Mouse (Mus musculus): Measurements from ENCODE around the gene Galnt14. TPM values are rescaled to one million over a fixed set of nuclear protein-coding genes. Genes with fewer than 3 reads are reported as not detected.

Gene Galnt14
- polyA plus RNA-seq, 1 experiment from 2014 or later = 17.5 TPM

- H3K36me3 ChIP-seq = no peaks in the 10 kb centered on the region
- no peak for ATAC-seq (ENCODE audit: low FRiP score, low read depth)
- WGBS = 81% methylated on average over 3 of the region's 3 CpGs
Observed at GRCm38 (mm10) chr17:73557101-73557500, 153.2 kb downstream of the Galnt14 start.

GRCm38 (mm10) chr17:73556436-73556835 is 153.8 kb downstream of the Galnt14 start:
- Histone ChIP-seq H3K9me3 (no peaks in the 10 kb centered on the region), H3K9ac (no peak overlapping the region), H3K27me3 (no peaks in the 10 kb centered on the region), H3K36me3 (no peaks in the 10 kb centered on the region), H3K4me3 (no peak overlapping the region), H3K4me1 (replicated peaks) (no peaks in the 10 kb centered on the region), H3K4me2 (no peak overlapping the region), H3K27ac (replicated peaks) (no peak overlapping the region)
- no peak for ATAC-seq (ENCODE audit: low FRiP score, low read depth)
- WGBS = 88% methylated on average over 2 of the region's 2 CpGs

More at GRCm38 (mm10) chr17:73557101-73557500, 153.2 kb downstream of the Galnt14 start:
- Histone ChIP-seq H3K9me3 (no peaks in the 10 kb centered on the region), H3K27me3 (no peaks in the 10 kb centered on the region), H3K4me1 (replicated peaks) (no peaks in the 10 kb centered on the region), H3K9ac (no peak overlapping the region), H3K27ac (replicated peaks) (no peak overlapping the region), H3K4me3 (no peak overlapping the region), H3K4me2 (no peak overlapping the region)

GRCm38 (mm10) chr17:73554668-73555067 is 155.6 kb downstream of the Galnt14 start:
- H3K4me3 ChIP-seq = no peak overlapping the region
- H3K4me2 ChIP-seq = no peak overlapping the region
- no peaks in the 10 kb centered on the region for H3K27me3 ChIP-seq
- H3K36me3 ChIP-seq = no peaks in the 10 kb centered on the region
- no peak overlapping the region for H3K27ac ChIP-seq (replicated peaks)
- H3K4me1 ChIP-seq (replicated peaks) = no peaks in the 10 kb centered on the region
- 88% methylated on average over 4 of the region's 4 CpGs for WGBS
- no peaks in the 10 kb centered on the region for H3K9me3 ChIP-seq
- H3K9ac ChIP-seq = no peak overlapping the region
- no peak for ATAC-seq (ENCODE audit: low FRiP score, low read depth)

GRCm38 (mm10) chr17:73548783-73549566 is 161.3 kb downstream of the Galnt14 start:
- WGBS = 52% methylated on average over 12 of the region's 12 CpGs
- H3K36me3 ChIP-seq = no peaks in the 10 kb centered on the region
- H3K4me2 ChIP-seq = no peak overlapping the region
- H3K4me1 ChIP-seq (replicated peaks) = peaks cover 13% of the 10 kb centered on the region; the same call in 1 of the 2 replicates
- no peak for ATAC-seq (ENCODE audit: low FRiP score, low read depth)
- no peaks in the 10 kb centered on the region for H3K27me3 ChIP-seq
- no peaks in the 10 kb centered on the region for H3K9me3 ChIP-seq
- H3K9ac ChIP-seq = no peak overlapping the region
- H3K4me3 ChIP-seq = no peak overlapping the region
- H3K27ac ChIP-seq (replicated peaks) = peak overlapping the region; percentile 39

- 42% methylated on average over 7 of the region's 7 CpGs for WGBS
- Histone ChIP-seq H3K36me3 (no peaks in the 10 kb centered on the region), H3K4me2 (no peak overlapping the region), H3K27me3 (no peaks in the 10 kb centered on the region), H3K27ac (replicated peaks) (no peak overlapping the region), H3K9ac (no peak overlapping the region), H3K9me3 (no peaks in the 10 kb centered on the region), H3K4me1 (replicated peaks) (peaks cover 13% of the 10 kb centered on the region; the same call in 1 of the 2 replicates), H3K4me3 (no peak overlapping the region)
- peak; percentile 51; the same call in 1 of the 2 replicates for ATAC-seq (ENCODE audit: low FRiP score, low read depth)
Observed at GRCm38 (mm10) chr17:73548119-73548518, 162.1 kb downstream of the Galnt14 start.

- 72% methylated on average over 2 of the region's 2 CpGs for WGBS
Observed at GRCm38 (mm10) chr17:73547483-73547882, 162.8 kb downstream of the Galnt14 start.

GRCm38 (mm10) chr17:73541911-73542310 is 168.3 kb downstream of the Galnt14 start:
- H3K9ac ChIP-seq = no peak overlapping the region
- no peaks in the 10 kb centered on the region for H3K9me3 ChIP-seq
- H3K4me1 ChIP-seq (replicated peaks) = peaks cover 16% of the 10 kb centered on the region
- no peak overlapping the region for H3K4me3 ChIP-seq
- no peaks in the 10 kb centered on the region for H3K27me3 ChIP-seq
- H3K27ac ChIP-seq (replicated peaks) = no peak overlapping the region
- H3K36me3 ChIP-seq = no peaks in the 10 kb centered on the region
- WGBS = 71% methylated on average over 9 of the region's 9 CpGs
- no peak overlapping the region for H3K4me2 ChIP-seq
- ATAC-seq (ENCODE audit: low FRiP score, low read depth) = no peak

More at GRCm38 (mm10) chr17:73547483-73547882, 162.8 kb downstream of the Galnt14 start:
- H3K4me1 ChIP-seq (replicated peaks) = peaks cover 13% of the 10 kb centered on the region; the same call in 1 of the 2 replicates
- no peak overlapping the region for H3K4me3 ChIP-seq
- H3K9me3 ChIP-seq = no peaks in the 10 kb centered on the region
- no peak; the same call in 1 of the 2 replicates for ATAC-seq (ENCODE audit: low FRiP score, low read depth)
- H3K36me3 ChIP-seq = no peaks in the 10 kb centered on the region
- H3K27ac ChIP-seq (replicated peaks) = no peak overlapping the region
- H3K9ac ChIP-seq = no peak overlapping the region
- no peaks in the 10 kb centered on the region for H3K27me3 ChIP-seq
- no peak overlapping the region for H3K4me2 ChIP-seq

GRCm38 (mm10) chr17:73541233-73541570 is 169.1 kb downstream of the Galnt14 start:
- Histone ChIP-seq H3K4me2 (0 out of 2 replicates have a peak overlapping the region, but pooled peaks have one; percentile 15), H3K27ac (replicated peaks) (peak overlapping the region; percentile 53), H3K27me3 (no peaks in the 10 kb centered on the region)

GRCm38 (mm10) chr17:73540409-73541232 is 169.6 kb downstream of the Galnt14 start:
- H3K4me1 ChIP-seq (replicated peaks) = peaks cover 16% of the 10 kb centered on the region
- H3K4me2 ChIP-seq = 0 out of 2 replicates have a peak overlapping the region, but pooled peaks have one; percentile 15
- H3K4me3 ChIP-seq = no peak overlapping the region
- no peaks in the 10 kb centered on the region for H3K27me3 ChIP-seq
- 36% methylated on average over 14 of the region's 14 CpGs for WGBS
- H3K36me3 ChIP-seq = no peaks in the 10 kb centered on the region
- peak overlapping the region; percentile 53 for H3K27ac ChIP-seq (replicated peaks)
- H3K9me3 ChIP-seq = no peaks in the 10 kb centered on the region
- H3K9ac ChIP-seq = no peak overlapping the region
- ATAC-seq (ENCODE audit: low FRiP score, low read depth) = peak; percentile 52; the same call in 1 of the 2 replicates

More at GRCm38 (mm10) chr17:73541233-73541570, 169.1 kb downstream of the Galnt14 start:
- H3K9me3 ChIP-seq = no peaks in the 10 kb centered on the region
- H3K9ac ChIP-seq = no peak overlapping the region
- H3K4me1 ChIP-seq (replicated peaks) = peaks cover 16% of the 10 kb centered on the region
- no peak for ATAC-seq (ENCODE audit: low FRiP score, low read depth)
- 57% methylated on average over 1 of the region's 1 CpGs for WGBS
- H3K36me3 ChIP-seq = no peaks in the 10 kb centered on the region
- no peak overlapping the region for H3K4me3 ChIP-seq

- Histone ChIP-seq H3K27ac (replicated peaks) (no peak overlapping the region), H3K36me3 (no peaks in the 10 kb centered on the region), H3K9ac (no peak overlapping the region), H3K9me3 (no peaks in the 10 kb centered on the region), H3K4me2 (no peak overlapping the region), H3K4me3 (no peak overlapping the region), H3K4me1 (replicated peaks) (no peaks in the 10 kb centered on the region), H3K27me3 (no peaks in the 10 kb centered on the region)
- ATAC-seq (ENCODE audit: low FRiP score, low read depth) = no peak
- 83% methylated on average over 2 of the region's 2 CpGs for WGBS
Observed at GRCm38 (mm10) chr17:73531896-73532295, 178.4 kb downstream of the Galnt14 start.

- H3K4me3 ChIP-seq = no peak overlapping the region
- H3K36me3 ChIP-seq = no peaks in the 10 kb centered on the region
- H3K9ac ChIP-seq = no peak overlapping the region
- H3K27me3 ChIP-seq = no peaks in the 10 kb centered on the region
- WGBS = 88% methylated on average over 7 of the region's 7 CpGs
- no peaks in the 10 kb centered on the region for H3K4me1 ChIP-seq (replicated peaks)
- no peak overlapping the region for H3K27ac ChIP-seq (replicated peaks)
- H3K9me3 ChIP-seq = no peaks in the 10 kb centered on the region
- ATAC-seq (ENCODE audit: low FRiP score, low read depth) = no peak
- H3K4me2 ChIP-seq = no peak overlapping the region
Observed at GRCm38 (mm10) chr17:73522169-73522568, 188.1 kb downstream of the Galnt14 start.

GRCm38 (mm10) chr17:73519350-73519749 is 190.9 kb downstream of the Galnt14 start:
- ATAC-seq (ENCODE audit: low FRiP score, low read depth) = no peak
- no peak overlapping the region for H3K9ac ChIP-seq
- 84% methylated on average over 5 of the region's 5 CpGs for WGBS

More at GRCm38 (mm10) chr17:73519350-73519749, 190.9 kb downstream of the Galnt14 start:
- no peak overlapping the region for H3K4me2 ChIP-seq
- no peak overlapping the region for H3K27ac ChIP-seq (replicated peaks)
- no peaks in the 10 kb centered on the region for H3K27me3 ChIP-seq
- no peaks in the 10 kb centered on the region for H3K36me3 ChIP-seq
- H3K4me1 ChIP-seq (replicated peaks) = no peaks in the 10 kb centered on the region
- no peak overlapping the region for H3K4me3 ChIP-seq
- no peaks in the 10 kb centered on the region for H3K9me3 ChIP-seq
